Mouse (Mus musculus) spleen, adult 12 weeks (tissue): ENCODE measurements at regions not wholly inside any gene's neighbourhood (a gene's known extent, or its start where the extent isn't known, plus 50 kb on each side); places are given as distances from the start of the nearest gene placed in this dataset.

Experiments
- DNase-seq: peaks from one replicate; pipeline ENCODE4 v3.0.0; 2022; ENCODE audit warnings: low spot score

GRCm38 (mm10) chr5:43422815-43423687 lies 92.3 kb upstream of the C1qtnf7 start:
- DNase-seq = no peak

DNA sequence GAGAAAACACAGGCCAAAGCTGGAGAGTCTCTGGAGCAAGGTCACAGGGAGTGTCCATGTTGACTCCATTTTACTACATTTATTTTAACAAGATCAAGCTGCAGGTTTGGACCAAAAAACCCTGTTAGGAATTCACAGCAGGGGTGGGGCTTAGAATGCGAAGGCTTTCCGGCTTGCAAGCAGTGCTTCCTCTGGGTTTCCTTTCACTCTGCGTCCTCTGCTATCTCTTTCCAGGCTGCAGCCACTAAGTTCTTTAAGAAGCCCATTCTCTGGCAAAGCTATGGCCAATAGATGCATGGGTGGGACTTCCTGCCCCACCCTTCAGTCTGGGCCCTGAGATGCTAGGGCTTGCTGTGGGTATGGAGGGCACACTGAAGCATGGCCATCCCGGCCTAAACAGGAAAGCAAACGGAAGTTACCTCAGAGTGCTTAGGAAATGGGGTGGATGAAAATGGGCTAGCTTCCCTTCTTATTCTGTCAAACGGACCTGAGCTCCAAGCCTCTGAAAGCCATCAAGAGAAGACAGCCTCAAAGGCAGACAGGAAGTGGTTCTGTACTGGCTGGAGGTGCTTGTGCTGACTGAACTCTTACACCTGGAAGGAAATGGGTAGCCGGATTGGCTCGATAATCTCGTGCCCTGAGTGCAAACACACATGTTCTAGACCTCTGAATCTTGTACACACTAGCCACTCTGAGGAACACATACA lies 90.6 kb upstream of the C1qtnf7 start:
- DNase-seq = no peak

DNA sequence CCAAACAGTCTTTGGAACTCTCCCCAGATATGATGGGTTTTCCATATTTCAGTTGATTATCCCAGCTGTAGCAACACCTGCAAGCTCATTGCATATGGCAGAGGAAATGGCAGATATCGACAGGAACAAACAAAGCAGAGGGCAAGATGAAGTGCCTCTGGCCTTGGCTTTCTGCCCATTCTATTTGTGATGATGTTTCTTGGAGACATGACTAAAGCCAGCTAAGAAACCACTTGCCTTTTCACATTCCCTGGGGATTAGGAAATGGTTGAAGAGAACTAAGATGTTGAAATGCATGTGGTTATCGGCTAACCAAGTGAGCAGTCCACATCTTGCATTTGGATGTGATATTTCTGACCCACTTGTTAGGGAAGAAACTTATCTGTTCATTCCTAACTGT lies 82.0 kb upstream of the C1qtnf7 start:
- no peak for DNase-seq

GRCm38 (mm10) chr5:43439191-43439590 lies 76.1 kb upstream of the C1qtnf7 start:
- no peak for DNase-seq

- no peak for DNase-seq
Observed at GRCm38 (mm10) chr5:43441306-43441705, 74.0 kb upstream of the C1qtnf7 start.

GRCm38 (mm10) chr5:43444582-43445214 lies 70.6 kb upstream of the C1qtnf7 start:
- DNase-seq = no peak

DNA sequence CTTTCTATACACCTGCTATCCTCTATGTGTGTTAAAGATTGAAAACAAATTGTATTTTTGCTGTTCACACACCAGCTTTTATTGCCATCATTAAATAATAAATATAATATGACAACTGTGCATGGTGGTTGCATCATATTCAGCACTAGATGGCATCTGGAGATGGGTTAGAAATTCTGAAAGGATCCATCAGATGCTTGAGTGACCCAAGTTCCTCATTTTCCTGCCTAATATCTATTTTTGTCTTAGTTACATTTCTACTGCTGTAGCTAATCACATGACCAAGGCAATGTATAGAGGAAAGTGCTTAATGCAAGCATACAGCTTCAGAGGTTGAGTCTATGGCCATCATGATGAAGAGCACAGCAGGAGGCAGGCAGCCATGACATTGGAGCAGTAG lies 69.7 kb upstream of the C1qtnf7 start:
- no peak for DNase-seq

GRCm38 (mm10) chr5:43446295-43446694 lies 69.0 kb upstream of the C1qtnf7 start:
- DNase-seq = no peak

DNA sequence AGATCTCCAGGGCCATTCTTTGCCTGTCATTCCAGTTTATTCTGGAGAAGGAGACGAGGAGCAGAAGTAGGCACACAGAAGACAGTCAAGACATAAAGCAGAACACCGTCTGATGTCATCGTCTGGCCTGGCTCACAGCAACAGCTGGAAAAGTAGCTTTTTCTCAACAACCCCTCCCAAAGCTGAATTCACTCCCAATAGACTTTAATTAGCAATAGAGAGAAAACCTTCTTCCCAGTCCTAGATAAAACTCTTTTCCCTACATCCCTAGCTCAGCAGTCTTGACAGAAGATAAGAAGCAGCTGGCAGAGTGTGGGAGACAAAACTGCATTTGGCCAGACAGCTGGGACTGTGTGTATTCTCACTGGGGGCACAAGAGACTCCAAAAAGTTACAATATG lies 59.3 kb upstream of the C1qtnf7 start:
- no peak for DNase-seq

DNA sequence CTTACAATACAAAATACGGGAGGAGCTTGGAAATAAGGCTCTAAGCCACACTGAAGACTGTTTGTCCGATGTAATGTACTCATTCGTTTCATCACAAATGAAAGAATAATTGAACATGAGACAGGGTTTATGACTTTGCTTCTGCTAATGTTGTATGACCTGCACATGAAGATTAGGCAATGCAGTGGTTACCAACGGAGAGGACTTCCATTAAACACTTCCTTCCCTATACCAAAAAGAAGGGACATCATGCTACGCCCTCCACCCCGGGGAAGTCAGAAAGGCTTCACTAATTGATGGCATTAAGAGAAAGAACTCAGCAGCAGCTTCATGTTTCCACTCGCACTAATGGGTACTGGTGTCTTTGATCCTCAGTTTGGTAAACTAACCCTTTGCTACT lies 57.6 kb upstream of the C1qtnf7 start:
- no peak for DNase-seq

- DNase-seq = no peak
Observed at GRCm38 (mm10) chr5:43461987-43462715, 53.2 kb upstream of the C1qtnf7 start.
